Mouse (Mus musculus) induced T-regulatory cell, adult 2 months (primary cell): Measurements from ENCODE around the gene Fcrl6.

Source experiments
- DNase-seq: peaks from one replicate; pipeline ENCODE4 v3.0.0-alpha.2; 2012; ENCODE audit warnings: low read depth

The Fcrl6 gene

GRCm38 (mm10) chr1:172602326-172602725, at the start of gene Fcrl6:
Fcrl6 (minus strand) TSS chr1:172602551.
- DNase-seq, result no peak

DNA sequence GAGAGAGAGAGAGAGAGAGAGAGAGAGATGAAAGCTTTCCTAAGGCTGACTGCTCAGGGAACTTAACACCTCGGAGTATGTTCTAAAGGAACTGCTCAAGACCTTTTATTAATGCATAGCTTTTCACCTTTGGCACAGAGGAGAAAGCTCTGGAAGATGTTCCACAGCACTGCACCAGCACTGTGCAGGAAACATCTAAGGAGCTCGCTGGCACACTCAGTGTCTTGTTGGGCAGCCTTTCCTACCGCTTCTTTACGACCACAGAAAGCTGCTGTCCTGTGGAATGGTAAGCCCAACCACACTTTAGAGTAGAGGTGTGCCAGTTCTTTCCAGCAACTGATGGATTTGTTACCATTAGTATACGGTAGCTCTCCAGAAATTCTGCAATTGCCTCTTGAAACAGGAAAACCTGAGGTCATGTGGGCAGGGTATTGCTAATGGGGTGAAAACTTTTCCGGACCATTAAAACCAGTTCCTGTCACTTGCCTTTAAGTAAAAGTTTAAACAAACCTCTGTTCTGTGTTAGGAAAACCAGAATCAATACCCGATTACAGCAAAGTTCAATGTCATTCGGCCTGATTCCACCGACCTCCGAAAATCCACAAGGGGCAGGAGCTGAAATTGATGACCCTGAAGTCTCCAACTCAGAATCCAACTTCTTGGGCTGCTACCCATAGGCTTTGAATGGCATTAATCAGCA, 49.1 kb upstream of the Fcrl6 start:
- no peak for DNase-seq

- DNase-seq, result peak; percentile 29
Measured at GRCm38 (mm10) chr1:172650519-172651287, 48.4 kb upstream of the Fcrl6 start.

- DNase-seq, result no peak
Measured at GRCm38 (mm10) chr1:172649396-172649795, 47.0 kb upstream of the Fcrl6 start.

GRCm38 (mm10) chr1:172647236-172647635, 44.9 kb upstream of the Fcrl6 start:
- DNase-seq, result no peak

DNA sequence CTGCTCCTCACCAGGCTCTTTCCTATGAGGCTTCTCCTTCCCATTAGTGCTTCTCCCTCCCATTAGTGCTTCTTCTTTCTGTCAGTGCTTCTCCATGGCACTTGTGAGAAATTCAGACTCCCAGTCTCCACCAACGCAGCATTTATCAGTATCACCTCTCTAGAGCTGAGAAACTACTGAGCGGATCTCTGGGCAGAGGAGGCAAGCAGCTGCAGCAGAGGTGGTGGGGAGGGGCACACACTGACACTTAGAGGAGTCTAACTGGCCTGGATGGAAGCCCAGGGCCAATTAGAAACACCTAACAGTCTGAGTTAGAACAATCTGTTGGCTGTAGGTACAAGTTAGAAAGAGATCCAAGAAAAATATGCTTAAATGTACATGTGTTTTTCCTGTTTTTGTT, 36.4 kb upstream of the Fcrl6 start:
- DNase-seq, result no peak

- no peak for DNase-seq
Measured at GRCm38 (mm10) chr1:172637801-172638200, 35.5 kb upstream of the Fcrl6 start.

DNA sequence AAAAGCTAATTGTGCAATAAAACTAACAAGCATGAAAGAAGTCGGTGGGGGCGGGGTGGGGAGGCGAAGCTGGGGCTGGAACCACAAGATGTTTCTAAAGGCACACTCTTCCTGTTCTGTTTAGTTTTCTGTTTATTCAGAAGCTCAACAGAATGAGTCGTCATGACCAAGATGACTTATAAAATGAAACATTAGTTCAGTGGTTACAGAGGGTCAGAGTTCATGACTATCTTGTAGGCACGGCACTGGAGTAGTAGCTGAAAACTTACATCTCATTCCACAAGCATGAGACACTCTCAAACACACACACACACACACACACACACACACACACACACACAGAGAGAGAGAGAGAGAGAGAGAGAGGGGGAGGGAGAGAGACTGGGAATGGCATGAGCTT, 33.9 kb upstream of the Fcrl6 start:
- DNase-seq, result no peak

GRCm38 (mm10) chr1:172635258-172635657, 32.9 kb upstream of the Fcrl6 start:
- DNase-seq, result no peak

DNA sequence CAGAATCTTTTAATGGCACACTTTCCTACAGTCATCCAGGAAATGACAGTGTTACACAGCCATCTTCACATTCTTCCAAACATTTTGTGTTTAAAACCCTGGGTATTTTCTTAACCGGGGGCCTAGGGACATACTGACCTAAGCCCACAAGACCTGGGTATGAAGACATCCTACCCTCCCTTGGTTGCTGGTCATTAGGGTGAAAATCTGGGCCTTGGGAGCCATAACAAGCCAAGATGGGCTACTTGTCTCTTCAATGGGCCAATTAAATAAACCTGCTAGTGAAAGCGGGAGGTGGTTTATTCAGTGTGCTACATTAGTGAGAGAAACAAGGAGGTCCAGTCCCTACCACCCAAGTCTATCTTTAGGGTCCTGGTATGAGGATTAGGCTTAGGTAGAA, 31.8 kb upstream of the Fcrl6 start:
- DNase-seq, result no peak

- DNase-seq, result peak; percentile 98
Measured at GRCm38 (mm10) chr1:172632451-172633326, 30.3 kb upstream of the Fcrl6 start, which contains the start of gene Dusp23. Dusp23 (minus strand) TSS chr1:172632962.

DNA sequence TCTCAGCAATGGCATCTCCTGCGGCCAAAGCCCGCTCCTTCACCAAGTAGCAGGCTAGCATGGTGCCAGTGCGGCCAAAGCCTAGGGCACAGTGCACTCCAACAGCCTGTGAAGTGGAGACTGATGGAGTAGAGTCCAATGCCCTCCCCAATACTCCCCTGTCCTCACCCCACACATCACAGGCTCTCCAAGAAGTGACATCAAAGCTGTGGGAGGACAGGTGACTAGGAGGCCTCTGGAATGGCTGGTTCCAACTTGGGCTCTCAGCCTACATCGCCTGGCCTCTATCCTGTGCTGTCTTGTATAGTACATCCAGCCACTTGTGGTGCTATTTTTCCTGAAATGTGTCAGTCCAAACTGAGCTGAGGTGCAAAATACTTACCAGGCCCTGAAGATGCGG, 29.4 kb upstream of the Fcrl6 start:
- DNase-seq, result peak; percentile 25

DNA sequence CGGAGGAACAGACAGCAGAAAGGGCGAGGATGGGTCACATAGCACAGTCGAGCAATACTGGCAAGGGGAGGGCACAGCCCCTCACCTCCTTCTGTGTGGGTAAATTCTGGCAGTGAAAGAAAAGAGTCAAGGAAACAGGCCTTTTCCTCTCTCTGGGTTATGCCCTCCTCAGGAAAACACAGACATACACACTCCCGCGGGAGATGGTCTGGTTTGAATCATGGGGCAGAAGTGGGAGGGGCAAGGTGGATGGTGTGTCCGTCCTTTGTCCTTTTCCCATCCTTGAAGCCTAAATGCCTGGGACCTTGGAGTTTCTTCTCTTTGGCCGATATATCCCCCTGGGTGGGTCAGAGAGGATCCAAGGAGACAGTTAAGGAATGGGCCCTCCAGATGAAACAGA, 27.5 kb upstream of the Fcrl6 start:
- no peak for DNase-seq

DNA sequence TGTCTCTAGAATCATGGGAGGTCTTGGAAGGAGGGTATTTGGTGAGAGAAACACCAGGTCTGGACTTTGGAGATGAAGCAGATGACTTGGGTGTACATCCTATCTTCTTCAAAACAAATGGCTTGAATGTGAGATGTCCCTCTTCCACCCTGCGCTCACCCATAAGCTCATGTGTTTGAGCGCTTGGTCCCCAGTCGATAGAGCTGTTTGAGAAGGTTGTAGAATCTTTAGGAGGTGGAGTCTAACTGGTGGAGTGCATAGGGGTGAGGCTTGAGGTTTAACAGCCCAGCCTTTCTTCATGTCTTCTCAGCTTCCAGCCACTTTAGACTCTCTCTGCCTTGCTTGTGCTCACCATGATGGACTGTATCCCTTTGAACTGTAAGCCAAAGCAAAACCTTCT, 24.0 kb upstream of the Fcrl6 start:
- no peak for DNase-seq

DNA sequence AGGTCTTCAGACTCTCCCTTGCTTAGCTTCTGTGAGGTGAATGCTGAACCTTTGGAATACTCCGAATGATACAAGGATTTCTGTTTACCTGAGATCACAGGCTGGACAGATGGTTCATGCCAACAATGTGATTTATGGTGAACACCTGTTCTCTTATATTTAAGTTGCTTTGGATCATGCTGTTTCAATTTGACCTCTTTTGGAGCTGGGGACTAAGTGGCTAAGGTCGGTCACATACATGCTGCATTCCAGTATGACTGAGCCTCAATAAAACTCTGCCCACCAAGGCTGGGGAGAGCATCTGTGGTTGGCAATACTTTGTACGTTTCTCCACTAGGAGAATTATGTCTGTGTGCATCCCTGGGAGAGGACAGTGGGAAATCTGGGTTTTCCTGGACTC, 21.7 kb upstream of the Fcrl6 start:
- DNase-seq, result no peak

DNA sequence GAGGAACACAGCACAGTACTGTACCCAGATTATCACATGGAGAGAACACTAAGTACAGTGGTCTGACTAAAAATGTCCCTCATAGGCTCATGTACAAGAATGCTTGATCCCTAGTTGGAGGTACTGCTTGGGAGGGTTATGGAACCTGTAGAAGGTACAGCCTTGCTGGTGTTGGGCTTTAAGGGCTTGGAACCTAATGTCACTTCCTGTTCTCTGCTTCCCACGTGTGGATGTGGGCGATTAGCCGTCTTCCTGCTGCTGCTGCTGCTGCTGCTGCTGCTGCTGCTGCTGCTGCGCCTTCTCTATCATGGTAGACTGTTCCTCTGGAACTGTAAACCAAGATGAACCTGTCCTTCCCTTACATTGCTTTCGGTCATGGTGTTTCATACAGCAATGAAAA, 21.2 kb upstream of the Fcrl6 start:
- DNase-seq, result no peak

DNA sequence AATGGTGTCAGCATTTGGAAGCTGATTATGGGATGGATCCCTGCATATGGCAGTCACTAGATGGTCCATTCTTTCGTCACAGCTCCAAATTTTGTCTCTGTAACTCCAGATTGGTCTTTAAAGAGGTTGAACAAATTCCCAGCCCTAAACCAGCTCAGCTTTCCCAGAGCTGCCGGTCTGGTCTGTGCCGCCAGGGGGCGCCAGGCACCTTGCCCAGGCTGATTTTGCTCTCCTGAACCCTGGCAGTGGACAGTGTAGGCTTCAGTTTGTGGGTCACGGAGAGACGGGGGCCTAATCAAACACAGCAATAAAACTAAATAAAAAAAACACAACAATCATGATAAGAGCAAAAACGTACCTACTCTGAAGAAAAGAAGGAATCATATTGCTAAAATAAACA, 16.9 kb upstream of the Fcrl6 start:
- DNase-seq, result peak; percentile 69

DNA sequence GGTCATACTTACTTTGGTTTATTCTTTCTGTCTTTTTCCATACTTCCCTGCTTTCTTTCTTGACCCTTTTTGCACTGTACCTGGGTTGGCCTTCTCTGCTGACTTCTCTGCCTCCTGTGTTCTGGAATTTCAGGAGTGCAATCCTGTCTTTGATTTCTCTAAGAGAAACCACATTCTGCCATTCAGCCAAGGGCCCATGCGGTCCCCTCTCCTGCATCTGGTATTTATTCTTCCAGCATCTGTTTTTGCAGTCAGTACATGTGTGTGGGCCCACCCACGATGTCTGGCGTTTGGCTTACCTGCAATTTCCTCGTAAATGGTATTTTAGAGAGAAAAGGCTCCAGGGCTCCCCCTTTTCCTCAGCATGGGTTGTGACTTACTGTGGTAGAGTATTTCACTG, 15.8 kb upstream of the Fcrl6 start:
- no peak for DNase-seq

DNA sequence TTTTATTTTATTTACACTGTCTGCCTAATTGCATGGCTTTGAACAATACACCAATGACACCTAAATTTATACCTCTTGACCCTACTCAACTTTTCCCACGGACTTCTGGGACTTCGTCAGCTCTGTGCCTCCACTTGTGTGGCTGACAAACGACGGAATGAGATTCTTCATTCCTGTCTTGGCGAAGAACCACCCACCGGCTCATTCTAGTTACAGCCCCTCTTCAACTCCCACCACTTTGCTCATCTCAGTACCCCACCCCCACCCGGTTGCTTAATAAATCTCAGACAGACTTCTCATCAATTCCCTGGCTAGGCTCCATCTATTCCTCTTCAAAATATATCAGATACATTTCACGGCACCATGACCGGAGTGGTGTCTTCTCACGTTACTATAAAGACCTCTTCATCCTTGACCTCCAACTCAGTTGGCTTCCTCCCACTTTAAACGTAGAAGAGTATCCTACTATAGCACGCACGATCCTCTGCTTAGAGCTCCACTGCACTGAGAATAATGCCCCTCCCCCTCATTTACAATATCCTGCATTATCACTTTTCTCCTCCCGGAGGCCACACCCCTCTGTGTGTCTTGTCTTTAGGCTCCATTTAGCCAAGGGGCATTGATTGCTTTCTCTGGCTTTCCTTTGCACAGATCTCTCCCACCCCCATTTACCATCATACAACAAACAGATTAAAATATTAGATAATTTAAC, 15.2 kb upstream of the Fcrl6 start:
- DNase-seq, result no peak

DNA sequence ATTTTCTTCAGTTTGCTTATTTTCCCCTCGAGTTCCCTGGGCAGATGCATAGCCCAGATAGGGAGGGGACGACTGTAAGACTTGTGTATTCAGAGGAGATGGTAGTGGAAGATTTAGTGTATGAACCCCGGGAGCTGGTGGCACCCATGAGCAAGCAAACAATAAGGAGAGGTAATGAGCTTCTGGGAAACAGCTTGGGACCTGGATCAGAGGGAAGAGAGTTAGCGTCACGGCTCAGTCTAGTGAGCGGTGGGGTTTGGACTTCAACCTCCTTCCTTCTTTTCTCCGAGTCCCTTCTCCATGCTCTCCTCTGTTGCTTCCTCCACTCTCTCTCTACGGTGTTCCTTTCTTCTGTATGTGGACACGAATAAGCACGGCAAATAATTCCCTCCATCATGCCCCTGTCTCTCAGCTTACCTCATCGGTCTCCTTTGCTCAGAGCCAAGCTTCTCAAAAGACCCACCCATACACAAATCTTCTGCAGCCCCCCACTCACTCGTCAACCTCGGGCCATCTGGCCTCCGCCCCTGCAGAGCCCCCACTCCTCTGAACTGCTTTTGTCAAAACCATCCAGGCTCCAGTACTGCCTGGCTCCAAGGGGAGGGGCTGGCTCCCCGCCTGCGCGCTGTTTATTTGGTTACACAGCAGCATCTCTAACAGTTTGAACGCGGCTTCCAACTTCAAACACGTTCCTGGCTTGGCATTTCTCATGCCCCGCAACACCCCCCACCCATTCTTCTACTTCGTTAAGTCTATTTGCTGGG, 14.4 kb upstream of the Fcrl6 start:
- DNase-seq, result no peak

- no peak for DNase-seq
Measured at GRCm38 (mm10) chr1:172615412-172615811, 13.1 kb upstream of the Fcrl6 start.
